Mouse (Mus musculus) 3T3-L1 (cell line): ENCODE data around the gene Setd1b.

Experiments used
- DNase-seq: peaks from one replicate; pipeline ENCODE4 v3.0.0-alpha.2; 2015; ENCODE audit warnings: low read depth, low spot score

Gene Setd1b

DNA sequence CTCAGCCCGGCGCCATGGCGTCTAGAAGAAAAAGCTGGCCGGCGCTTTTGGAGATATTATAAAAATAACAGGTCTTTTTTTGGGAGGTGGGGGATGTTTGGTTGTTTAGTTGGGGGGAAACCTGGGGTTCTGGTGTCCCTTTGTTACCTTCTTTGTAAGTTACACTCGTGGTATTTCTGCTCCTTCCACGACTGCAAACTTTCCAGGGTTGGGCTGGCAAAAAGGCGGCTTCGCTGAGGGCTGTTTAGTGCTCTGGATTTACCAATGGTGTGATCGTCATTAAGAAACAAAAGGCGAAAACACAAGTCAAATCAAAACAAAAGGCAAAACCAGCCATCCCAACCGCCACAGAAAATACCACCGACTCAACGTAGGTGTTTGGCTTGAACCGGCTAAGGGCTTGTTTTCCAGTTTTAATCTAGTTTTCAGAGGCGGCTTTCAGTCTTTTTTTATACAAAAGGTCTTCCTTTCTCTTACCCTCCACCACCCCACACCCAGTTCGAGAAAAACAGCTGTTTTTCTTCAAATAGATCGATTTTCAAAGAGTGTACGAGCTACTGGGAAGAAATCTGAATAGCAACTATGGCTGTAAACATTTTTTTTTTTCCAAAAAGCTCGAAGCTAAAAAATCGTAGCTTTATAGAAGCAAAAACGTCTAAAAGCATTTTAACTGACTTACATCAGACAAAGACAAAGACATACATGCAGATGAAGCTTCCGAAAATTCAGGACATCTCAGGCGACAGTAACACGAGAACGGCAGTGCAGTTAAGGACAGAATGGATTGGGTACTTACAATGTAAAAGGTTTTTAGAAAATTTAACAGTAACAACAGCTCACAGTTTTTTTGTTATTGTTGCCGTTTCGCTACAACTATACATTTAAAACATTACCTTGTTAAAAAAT lies 2.0 kb upstream of the Setd1b start:
- DNase-seq, result peak; percentile 63

DNA sequence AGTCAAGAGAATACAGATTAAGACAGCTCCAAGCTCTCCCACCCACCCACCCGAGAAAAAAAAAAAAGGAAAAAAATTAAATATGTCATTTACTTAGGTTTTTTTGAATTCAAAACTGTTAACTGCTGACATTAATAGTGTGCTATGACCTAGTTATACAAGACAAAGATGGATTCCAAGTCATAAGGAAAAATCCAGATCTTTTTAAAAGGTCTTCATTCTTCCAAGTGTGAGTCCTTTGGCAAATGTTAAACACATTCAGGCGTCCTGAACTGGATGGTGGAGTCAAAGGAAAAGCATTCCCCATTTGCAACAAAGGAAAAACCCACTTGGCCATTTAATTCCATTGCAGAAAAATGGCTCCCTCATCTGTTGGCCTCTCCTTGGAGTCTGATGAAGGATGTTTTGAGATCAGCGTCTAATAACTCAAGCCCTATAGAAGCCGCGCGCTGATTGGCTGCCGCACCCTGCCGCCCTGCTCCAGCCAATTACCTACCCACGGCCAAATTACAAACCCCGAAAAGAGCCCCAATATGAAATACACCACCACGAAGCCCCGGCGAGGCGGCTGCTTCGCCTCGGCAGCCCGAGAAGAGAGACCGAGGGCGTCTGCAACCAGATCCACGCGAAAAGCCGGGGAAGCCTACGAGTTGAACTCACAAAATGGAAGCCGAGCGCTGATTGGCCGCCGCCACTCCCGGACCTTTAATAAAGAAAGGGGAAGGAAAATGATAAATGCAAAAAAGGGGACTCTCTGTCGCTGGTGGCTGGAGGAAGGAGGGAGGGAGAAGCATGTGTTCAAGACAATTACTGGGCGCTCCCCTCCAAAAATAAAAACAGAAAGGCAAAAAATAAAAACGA lies 1.1 kb upstream of the Setd1b start:
- peak; percentile 97 for DNase-seq

DNA sequence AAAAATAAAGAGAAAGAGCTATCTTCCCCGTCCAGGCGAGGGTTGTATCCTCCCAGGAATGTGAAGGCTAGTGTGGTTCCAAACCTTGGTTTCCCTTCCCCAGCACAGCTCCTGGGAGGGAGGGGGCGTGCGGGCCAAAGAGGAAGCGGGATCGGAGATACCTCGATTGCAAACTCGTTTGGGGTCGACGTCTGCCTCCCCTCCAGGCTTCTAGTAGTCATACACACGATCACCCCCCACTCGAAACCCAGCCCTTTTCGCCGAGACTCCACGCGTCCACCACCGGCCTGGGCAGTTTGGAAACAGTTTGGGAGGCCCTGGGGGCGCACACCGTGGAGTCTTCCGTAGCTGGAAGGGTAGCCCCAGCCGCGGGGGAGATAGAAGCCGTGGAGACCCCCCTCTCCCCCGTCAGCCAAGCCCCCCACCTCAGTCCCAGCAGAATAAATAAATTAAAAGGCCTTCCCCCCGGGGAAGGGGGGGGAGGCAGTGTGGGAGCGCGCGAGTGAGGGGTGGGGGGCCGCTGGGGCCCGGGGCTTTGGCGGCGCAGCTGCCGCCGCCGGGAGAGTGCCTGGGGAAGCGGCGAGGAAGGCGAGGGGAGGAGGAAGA lies 335 bp upstream of the Setd1b start:
- DNase-seq, result no peak

DNA sequence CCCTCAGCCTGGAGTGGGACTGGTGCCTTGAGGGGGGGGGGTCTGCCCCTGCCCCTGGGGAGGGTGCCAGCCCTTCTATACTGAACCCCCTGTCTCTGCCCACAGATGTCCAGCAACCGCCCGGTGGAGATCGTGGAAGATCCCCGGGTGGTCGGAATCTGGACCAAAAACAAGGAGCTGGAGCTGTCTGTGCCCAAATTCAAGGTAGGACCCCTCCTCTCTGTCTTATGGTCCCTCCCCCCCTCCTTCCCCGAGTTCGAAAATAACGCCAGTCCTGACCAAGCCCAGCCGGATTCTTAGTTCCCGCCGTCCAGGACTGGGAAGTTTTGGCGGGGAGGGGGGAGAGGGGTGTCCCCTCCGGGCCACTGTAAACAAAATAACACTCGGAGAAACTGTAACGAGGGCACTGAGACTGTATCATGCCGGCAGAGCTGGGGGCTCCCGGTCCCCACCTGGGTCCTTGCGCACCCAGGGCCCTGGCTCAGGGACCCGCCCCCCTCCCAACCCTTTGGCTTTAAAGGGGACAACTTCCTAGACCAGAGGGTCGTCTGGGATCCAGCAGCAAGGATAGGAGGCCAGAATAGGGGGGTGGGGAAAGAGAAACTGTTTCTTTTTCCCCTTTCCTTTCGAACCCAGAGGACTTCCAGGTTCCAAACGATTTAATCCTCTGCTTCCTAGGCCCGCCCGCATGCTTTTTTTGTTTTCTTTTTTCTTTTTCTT lies 1.4 kb downstream of the Setd1b start:
- peak; percentile 81 for DNase-seq

DNA sequence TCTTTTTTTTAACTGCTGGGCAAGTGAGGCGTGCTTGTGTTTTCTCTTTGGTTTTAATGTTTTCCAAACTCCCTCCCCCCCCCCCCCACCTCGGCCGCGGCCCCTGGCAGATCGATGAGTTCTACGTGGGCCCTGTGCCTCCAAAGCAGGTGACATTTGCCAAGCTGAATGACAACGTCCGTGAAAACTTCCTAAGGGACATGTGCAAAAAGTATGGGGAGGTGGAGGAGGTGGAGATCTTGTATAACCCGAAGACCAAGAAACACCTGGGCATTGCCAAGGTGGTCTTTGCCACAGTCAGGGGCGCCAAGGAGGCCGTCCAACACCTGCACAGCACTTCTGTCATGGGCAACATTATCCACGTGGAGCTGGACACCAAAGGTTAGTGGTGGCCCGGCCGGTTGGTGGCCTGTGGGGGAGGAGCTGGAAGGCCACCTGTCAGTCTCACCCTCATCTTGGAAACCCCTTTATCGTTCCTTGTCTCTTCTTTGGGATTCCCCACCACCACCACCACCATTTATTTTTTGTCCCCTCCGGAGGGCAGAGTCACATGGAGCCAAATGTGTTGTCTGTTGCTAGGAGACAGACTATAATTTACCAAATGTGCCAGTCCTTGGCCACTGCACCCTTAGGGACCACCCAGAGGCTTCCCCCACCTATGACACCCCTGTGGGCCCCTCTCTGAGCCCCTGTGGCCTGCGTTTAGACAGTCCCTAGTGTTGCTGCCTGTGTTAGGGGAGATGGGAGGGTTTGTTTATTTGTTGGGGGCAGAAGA lies 2.2 kb downstream of the Setd1b start:
- DNase-seq, result no peak

DNA sequence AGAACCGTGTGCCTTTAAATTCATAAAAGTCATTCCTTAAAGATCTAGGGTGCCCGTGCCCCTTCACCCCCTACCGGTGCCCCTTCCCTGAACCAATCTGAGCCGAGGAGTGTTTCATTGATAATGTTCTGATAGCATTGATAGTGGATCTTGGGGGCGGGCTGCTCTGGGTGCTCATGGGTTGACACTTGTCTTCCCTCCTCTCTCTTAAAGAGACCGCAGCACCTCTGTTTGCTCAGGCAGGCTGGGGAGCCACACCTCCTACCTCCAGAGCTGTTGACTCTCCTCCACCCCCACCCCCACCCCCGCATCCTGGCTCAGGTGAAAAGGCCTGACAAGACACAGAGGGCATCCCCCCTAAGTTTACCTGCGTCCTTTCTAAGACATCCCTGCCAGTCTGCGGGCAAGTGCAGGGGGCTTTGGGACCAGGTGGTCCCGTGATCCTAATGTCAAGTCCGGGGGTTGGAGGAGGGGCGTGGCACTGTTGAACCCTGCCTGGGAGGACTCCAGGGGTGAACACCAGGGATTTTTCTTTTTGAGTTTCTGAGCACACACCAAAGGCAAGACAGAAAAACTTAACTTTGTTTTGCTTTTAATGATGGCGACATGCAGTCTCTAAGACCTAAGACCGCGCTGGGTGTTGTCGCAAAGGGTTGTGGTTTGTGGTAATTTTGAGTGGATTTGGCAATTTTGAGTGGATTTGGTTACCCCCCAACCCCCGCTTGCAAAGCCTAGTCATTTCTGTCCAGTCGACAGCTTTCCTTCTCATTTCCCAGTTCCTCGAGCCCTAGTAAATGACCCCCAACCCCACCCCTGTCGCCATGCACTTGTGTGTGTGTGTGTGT lies 3.0 kb downstream of the Setd1b start:
- no peak for DNase-seq

DNA sequence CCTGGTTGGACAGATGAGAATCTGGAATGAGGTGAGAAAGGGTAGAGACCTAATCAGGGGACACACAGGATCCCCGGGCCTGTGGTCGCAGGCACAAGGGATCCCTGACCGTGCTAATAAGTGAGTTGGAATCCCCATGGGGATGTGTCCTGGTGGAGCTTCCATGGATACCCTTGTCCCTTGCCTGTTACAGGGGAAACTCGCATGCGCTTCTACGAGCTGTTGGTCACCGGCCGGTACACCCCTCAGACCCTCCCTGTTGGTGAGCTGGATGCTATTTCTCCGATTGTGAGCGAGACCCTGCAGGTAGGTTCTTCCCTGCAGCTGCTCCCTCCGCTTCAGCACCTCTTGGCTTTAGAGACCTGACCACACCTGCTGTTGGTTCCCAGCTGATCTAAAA lies 4.4 kb downstream of the Setd1b start:
- DNase-seq, result no peak

DNA sequence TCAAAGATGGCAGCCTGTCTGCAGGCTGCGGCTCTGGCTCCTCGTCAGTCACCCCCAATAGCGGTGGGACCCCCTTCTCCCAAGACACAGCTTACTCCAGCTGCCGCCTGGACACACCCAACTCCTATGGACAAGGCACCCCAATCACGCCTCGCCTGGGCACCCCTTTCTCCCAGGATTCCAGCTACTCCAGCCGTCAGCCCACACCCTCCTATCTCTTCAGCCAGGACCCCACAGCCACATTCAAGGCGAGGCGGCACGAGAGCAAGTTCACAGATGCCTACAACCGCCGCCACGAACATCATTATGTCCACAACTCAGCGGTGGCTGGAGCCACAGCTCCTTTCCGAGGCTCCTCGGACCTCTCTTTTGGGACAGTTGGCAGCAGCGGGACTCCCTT lies 5.6 kb downstream of the Setd1b start:
- DNase-seq, result no peak

DNA sequence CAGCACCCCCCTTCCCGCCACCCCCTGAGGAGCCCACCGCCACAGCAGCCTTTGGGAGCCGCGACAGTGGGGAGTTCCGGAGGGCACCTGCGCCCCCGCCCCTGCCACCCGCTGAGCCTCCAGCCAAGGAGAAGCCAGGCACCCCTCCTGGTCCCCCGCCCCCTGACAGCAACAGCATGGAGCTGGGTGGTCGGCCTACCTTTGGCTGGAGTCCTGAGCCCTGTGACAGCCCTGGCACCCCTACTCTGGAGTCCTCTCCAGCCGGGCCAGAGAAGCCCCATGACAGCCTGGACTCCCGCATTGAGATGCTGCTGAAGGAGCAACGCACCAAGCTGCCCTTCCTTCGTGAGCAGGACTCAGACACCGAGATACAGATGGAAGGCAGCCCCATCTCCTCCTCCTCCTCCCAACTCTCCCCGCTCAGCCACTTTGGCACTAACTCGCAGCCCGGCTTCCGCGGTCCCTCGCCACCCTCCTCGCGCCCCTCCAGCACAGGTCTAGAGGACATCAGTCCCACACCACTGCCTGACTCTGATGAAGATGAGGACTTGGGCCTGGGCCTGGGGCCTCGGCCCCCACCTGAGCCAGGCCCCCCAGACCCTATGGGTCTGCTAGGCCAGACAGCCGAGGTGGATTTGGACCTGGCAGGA lies 6.2 kb downstream of the Setd1b start:
- DNase-seq, result no peak

DNA sequence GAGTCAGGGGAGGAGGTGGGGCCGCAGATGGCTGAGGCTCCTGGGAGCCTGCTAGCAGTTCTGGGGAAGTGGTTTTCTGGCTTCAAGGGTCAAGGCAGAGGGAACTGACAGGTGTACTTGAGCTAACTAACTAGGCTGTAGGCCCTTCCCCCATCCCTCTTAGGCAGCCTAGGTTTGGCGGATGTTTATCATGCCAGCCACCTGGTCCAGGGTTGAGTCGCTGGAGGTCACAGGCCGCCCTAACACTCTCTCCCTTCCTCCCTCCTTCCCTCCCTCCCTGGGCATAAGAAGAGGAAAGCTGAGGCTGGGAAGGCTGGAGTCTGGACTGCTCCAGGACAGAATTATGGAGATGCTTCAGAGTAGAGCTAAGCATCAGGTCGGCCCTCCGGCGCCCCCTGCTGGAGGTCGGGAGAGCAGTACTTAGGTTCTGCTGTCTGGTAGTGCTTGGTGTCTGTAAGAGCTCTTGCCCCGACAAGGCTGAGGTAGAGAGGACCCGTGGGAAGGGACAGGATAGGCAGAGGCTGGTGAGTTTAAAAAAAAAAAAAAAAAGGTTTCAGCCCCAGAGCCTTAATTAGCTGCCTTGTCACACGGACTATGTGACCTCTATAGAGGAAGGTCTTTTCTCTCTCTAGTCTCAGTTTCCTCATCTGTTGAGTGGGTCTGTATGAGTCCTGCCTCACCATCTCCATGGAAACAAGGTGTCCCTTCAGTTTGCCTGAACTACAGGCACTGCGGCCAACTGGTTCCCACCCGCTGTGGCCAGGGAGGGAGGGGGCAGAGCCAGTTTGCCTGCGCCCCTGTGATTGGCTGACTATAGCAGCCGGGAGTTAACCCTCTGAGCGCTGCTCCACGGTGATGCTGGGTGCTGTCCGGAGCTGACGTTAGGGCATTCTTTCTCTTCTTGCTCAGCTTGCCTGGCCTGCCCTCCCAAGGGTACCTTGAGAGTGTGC lies 7.7 kb downstream of the Setd1b start:
- DNase-seq, result peak; percentile 94

DNA sequence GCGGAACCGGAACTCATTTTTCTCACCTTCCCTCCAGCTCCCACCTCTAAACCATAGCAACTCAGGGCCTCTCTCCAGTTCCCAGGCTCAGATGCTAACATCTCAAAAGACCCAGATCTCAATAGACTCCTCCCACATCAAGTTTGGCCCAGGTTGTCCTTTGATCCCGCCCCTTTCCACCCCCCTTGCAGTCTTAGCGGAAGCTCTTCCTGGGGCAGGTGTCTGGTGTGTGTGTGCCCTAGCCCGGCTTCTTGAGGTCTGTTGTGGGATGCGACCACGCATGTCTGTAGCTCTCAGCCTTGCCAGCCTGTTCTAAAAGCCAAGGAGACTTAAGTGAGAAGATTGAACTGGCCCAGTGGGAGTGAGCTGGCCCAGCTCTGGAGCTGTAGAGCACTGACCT lies 8.6 kb downstream of the Setd1b start:
- no peak for DNase-seq

DNA sequence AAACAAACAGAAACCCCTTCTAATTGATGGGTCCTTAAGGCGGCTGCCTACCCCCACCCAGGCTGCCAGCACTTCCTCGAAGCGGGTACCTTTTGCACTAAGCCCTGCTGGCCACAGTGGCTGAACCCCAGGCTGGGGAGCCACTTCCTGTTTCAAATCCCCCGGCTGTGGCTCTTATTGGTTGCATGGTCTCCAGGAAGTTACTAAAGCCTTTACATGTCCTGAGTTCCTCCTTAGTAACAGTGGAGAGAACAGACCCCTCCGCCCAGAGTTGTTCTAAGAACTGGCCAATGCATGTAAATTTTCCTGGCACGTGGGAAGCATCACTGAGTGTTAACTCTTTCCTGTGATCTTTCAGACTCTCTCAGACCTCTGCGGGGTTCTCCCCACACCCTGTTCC lies 9.1 kb downstream of the Setd1b start:
- no peak for DNase-seq

DNA sequence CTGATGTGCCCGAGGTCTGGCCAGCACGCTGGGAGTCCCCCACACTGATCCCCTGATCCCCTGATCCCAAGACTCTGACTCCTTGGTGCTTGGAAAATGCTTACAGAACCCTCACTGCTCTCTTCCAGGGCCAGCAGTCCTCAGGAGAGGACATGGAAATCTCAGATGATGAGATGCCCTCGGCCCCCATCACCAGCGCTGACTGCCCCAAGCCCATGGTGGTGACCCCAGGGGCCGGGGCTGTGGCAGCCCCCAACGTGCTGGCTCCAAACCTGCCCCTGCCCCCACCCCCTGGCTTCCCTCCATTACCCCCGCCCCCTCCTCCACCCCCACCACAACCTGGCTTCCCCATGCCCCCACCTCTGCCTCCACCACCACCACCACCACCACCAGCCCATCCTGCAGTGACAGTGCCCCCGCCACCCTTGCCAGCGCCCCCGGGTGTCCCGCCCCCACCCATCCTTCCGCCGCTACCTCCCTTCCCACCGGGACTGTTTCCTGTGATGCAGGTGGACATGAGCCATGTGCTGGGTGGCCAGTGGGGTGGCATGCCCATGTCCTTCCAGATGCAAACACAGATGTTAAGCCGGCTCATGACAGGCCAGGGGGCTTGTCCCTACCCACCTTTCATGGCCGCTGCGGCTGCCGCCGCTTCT lies 9.8 kb downstream of the Setd1b start:
- DNase-seq, result no peak

DNA sequence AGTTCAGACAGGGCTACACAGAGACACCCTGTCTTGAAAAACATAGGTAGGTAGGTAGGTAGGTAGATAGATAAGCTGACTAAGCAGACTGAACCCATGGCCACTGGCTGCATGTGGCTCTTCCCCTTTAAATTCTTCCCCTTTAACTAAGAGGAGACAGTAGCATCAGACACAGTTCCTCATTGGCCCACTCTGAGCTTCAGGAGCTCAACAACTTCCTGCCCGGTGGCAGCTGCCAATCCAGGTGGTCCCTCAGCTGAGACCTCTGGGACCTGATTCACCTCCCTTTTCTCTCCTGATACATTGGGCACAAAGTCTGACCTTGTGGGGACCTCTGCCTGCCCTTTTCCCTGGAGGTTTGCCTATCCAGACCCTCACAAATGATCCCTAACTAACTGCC lies 10.9 kb downstream of the Setd1b start:
- DNase-seq, result no peak

DNA sequence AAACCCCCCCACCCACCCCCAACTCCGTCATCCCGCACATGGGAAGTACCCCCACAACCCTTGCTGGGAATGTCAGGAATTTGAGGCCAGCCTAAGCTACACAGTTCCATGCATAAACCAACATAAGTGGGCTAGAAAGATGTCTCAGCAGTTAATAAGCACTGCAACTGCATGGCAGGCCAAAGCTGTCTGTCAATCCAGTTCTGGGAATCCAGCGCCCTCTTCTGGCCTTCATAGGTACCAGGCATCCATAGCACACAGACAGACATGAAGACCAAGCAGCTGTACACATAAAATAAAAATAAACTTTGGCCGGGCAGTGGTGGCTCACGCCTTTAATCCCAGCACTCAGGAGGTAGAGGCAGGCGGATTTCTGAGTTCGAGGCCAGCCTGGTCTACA lies 13.4 kb downstream of the Setd1b start:
- peak; percentile 93 for DNase-seq

DNA sequence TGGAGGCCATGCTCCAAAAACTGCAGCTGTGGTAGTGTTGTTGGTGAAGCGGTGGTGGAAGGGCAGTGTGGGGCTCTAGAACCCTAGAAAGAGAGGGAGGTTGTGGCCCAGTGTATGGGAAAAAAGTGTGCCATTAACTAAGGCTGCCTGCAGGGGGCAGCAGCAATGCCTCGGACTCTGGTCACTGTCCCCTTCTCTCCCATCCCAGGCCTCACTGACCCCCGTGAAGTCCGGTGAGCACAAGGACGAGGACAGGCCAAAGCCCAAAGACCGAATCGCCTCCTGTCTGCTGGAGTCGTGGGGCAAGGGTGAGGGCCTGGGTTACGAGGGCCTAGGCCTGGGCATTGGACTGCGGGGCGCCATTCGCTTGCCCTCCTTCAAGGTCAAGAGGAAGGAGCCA lies 14.8 kb downstream of the Setd1b start:
- DNase-seq, result peak; percentile 53

DNA sequence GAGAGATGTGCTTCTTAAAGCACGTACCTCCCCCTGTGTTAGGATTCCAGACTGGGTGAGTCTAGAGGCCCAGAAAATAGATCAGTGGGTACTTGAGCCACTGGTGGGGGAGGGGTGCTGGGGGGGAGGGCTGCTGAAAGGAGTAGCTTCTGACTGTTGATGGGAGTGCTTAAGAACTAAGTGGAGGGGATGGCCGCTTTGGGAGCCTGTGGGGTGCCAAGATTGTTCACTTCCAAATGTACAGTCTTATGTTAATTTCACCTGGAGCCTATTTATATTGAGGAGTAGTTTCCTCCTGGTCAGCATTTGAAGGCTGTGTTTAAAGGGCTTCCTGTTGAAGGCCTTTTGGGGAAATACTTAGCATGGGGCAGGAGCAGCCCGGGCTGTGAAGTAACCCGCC lies 16.0 kb downstream of the Setd1b start:
- DNase-seq, result no peak

DNA sequence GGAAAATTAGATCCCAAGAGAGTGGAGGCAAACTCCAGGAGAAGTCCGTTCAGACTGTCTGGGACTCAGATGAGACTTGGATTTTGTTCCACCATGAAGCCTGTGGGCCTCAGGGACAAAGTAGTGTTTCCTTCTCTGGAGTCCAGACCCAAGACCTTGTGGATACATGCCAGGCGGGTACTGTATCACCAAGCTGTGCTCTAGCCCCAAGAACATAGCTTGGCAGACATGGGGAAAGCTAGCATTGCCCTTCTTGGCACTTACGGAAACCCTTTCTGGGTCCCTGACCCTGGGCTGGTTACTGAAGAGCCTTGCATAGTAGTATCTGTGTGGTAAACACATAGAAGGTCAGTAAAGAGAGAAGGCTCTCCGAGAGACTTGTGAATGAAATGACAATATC lies 17.5 kb downstream of the Setd1b start:
- no peak for DNase-seq
